Mouse (Mus musculus) neutrophil, adult 5-6 weeks (primary cell): ENCODE data around the gene Zfhx3. TPM values are rescaled to one million over a fixed set of nuclear protein-coding genes. Genes with fewer than 3 reads are reported as not detected.

Experiments
- ATAC-seq: fragments of 151-379, 151-347 bp; 2 replicates; pipeline ENCODE4 v1.8.0; 2017; ENCODE audit warnings: mild to moderate bottlenecking, moderate TSS enrichment; ENCODE audit not compliant: insufficient number of reproducible peaks, poor library complexity, low FRiP score, severe bottlenecking; ENCODE audit errors: extremely low read depth
- total RNA-seq: library from RNA; stranded (forward); fragments of 200-1000 nt; gene quantifications from 2 replicates; pipeline ENCODE4 v1.2.3, GENCODE M21; 2017

Zfhx3 gene
- total RNA-seq, 1 experiment from 2014 or later = 1.7 TPM

DNA sequence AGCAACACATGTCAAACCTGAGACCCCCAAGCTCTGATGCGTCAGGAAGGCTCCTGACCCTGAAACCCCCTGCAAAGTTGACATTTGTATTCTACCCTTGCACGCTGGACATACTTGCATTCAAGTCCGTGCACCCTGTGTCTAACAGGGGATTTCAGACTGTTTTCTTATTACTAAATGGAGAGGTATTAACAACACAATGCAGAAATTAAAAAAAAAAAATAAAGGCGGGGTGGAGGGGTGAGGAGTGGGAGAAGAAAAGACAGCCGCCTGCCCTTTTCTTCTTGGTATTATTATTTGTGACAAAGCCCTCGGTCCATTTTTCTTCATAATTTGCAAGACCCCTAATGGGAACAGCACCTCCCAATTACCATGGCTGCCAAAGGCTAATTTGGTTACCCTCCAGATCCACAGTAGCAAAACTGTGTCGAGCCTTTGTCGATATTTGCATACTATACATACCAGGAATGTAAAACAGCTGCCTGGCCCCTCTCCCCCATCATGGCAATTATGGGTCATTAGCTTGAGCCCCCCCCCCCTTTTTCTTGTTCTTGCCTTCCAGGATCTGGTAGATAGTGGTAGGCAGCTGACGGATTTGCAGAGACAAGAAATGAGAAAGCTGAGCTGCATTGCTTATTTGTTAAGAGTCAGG is 358.6 kb downstream of the Zfhx3 start:
- ATAC-seq = no peak

DNA sequence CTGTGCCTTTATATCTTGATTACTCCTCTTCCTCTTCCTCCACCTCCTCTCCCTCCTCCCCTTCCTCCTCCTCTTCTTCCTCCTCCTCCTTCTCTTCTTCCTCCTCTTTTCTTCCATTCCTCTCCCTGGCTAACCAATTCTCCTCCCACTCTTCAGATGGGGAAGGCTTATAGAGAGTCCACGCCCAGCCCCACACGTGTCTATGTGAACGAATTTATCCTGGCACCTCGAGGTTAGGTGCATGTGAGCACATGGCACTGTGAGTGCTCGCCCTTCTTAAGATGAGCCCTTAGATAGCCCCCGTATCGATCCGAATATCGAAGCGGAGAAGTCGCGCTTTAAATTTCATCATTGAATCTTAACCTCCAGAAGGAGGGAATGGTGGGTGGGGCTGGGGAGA is 359.2 kb downstream of the Zfhx3 start:
- ATAC-seq = no peak

DNA sequence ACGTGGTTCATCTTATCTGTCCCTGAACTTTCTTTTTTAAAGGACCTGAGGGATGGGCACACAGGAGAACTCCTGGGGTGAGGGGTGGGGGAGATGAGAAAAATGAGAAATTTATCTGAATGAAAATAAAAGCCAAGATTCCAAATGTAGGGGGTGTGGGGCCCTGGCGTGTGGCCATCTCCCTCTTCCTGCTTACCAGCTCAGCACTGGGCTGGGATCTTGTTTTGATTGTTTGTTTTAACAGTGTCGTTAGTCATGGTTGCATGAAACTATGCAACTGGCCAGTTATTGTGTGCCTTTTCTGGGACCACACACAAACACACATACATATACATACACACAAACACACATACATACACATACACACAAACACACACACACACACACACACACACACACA is 362.9 kb downstream of the Zfhx3 start:
- ATAC-seq = no peak

DNA sequence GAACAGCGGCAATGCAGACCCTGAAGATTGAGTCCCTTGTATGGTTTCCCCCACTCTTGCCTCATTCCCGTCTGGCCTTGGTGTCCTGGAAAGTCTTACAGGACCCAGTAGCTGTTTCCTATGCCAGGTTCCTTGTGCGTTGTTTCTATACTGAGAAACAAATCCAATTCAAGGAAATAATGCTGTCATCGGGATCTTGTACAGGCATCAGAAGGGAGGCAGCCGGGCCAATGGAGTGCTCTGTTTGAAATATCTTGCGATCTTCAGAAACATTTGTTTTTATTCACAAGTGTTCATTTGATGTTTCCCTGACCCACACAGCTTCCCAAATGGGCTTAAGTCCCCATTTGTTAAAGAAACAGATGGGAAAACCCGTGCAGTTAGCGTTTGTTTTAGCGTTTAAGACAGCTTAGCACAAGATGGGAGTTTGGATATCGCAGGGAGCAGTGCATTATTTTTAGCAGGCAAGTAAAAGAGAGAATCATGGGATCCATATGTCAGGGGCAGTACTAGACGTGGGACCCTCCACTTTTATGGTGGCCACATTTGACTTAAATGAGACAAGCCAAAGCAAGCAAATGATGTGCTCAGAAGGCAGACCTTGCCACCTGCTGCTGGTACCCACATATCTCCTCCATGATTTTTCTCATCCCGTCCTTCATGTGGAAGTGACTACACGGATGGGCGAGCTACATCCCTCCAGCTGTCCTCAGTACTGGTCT is 367.2 kb downstream of the Zfhx3 start:
- no peak for ATAC-seq

DNA sequence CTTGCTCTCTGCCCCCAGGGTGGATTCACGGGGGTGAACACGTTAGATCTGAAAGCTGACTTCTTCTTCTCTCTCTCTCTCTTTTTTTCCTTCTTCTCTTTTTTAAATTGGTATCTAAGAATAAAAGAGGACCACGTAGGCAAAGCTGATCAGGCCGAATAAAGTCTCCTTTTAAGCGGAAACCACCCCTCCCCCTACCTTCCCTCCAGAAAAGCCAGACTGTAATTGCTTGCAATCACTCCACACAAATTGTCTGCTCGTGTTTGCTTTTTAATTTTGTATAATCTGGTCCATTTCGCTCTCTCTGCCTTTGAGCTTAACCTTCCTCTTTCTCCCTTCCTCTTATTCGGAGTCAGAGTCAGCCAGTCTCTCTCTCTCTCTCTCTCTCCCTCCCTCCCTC is 372.6 kb downstream of the Zfhx3 start:
- ATAC-seq = no peak

DNA sequence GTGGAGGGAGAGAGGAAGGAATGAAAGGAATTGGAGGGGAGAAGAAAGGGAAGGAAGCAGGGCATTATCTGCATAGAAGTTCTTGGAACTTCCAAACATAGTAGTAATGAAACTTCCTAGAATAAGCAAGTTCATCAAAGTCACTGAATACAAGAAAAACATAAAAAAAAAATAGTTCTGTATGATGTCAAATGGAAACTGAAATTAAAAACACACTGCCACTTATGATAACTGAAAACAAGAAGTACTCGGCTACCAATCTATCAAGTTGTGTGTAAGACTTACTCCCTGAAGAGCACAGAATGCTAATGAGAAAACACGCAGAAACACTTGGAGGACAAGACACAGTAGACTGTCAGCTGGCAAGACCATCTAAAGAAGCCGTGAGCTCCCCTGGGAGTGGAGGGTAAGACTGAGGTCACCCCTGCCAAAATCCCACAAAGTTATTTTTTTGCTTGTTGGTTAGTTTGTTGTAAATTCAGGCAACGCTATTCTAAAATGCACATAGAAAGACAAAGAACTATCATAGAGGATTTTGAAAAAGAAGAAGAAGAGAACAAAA is 375.2 kb downstream of the Zfhx3 start:
- ATAC-seq = no peak

DNA sequence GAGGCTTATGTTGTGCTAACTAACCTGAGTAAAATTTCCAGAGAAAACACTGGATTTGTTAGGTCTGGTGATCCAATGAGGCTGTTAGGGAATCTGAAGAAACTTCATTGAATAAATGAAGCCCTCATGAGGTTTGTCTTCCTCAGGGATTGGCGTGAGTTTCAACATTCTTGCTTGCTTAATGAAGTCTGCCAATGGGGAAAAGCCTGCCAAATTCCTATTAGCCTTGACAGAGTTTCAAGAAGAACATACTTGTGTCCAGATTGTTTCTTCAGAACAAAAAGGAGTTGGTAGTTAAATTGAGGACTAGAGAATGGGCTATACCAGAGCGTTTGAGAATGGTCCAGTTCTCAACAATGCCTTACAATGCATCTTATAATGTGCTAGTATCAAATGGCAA is 385.3 kb downstream of the Zfhx3 start:
- no peak for ATAC-seq

DNA sequence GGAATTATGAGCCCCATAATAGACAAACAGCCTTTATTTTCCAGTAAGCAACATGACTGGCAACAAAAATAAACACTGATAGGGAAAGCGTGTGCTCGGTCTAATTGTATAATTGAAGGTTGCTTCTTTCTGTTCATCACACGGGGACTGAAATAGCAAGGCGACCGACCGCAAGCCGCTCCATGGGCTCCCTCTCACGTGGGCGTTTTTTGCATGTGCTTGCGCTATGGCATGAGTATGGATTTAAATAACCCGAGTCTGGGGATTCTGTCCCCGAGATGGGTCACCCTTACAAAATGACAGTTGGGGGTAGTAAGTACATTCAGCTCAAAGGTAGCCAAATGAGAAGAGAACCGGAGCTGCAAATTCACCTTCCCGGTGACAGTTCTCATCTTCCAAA is 405.9 kb downstream of the Zfhx3 start:
- no peak for ATAC-seq

DNA sequence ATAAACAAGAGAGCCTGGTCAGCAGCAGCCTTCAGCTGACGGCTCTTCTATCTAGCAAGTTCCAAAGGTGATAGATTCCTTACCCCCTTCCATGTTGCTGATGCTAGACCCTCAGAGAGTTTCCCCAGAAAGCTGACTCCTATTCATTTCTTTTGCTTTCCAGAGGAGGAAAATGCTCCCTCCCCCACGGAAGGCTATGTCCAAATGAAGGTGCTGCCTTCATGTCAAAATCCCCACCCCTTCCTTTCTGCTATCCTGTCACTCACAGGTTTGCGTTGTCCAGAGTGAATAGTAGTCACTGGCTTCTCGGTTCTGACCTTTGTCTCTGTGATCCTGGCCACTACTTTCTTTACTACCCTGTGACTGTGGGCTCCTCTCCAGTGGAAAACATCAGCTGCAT is 406.3 kb downstream of the Zfhx3 start:
- ATAC-seq = no peak

DNA sequence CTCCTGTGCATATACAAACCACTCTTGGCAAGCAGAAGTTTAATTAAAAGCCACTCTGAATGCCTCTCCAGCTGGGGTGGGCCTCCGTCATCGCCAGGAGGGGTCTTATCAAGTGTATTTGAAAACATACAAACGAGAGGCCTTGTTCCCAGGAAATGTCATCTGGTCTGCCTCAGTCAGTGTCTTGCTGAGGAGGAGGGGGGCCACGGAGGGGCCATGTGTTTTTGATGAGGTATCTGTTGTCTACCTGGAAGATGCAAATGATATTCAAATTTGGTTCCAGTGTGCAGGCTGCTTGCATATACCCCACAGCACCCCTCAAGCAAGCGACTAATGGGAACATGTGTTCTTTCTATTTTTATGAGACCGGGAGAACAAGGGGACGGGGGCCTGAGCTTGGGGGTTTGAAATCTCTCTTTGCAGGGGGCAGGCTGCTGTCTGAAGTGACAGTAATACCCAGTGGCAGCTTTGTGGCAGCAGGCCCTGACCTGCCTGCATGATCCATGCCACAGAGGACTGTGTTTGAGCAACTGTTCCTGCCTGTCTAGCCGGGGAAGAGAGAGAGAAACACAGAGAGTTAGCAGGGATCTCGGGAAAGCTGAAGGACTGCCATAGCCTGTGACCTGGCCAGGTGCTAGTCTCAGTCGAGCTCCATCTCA is 412.8 kb downstream of the Zfhx3 start:
- ATAC-seq = no peak

DNA sequence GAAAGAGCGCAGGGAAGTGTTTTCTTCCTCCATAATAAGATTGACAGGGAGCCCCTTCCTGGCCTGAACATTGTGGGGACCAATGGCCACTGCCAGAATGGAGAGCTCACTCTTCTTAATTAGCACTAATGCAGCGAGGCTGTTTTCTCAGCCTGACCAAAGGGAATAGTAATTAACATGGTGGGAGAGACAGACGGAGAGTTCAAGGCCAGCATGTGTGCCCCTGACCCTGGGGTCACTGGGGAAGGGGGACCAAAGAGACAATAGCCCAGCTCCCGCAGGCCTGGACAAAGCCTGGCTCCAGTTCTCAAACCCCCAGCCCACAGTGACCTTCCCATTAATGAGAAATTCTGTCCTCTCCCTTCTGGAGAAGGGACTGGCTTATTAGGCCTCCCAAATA is 419.0 kb downstream of the Zfhx3 start:
- no peak for ATAC-seq

DNA sequence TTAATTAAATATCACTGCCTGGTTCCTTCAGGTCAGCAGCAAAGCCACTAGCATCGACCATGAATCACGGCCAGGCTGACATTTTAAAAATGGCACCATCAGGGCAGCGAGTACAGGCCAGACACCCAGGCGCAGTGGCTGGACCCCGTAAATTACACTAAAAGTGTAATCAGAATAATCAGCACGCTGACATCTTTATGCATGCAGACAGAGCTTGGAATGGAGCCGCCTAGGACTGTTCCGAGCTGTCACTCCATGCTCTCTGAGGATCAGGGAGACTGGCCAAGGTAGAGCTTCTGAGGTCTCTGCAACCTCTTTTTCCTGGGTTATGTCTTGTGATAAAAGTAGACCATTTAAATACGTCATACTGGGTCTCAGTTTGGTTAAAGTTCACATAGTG is 420.0 kb downstream of the Zfhx3 start:
- ATAC-seq = no peak

DNA sequence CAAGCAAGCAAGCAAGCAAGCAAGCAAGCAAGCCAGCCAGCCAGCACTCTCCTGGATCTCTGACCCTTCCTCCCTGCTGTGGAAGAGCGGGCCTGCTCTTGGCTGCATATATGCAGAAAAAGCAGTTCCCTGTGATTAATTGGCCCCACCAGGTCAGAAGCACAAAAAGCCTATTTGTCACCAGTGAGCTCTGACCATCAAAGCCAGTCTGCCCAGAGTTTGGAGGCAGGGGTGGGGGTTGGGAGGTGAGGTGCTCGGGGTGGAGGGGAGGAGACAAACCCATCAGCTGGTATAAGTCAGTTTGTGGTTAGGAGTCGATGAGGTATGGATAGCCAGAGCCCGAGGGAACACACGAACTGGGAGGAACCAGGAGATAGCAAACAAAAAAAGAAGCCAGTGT is 421.0 kb downstream of the Zfhx3 start:
- ATAC-seq = no peak

DNA sequence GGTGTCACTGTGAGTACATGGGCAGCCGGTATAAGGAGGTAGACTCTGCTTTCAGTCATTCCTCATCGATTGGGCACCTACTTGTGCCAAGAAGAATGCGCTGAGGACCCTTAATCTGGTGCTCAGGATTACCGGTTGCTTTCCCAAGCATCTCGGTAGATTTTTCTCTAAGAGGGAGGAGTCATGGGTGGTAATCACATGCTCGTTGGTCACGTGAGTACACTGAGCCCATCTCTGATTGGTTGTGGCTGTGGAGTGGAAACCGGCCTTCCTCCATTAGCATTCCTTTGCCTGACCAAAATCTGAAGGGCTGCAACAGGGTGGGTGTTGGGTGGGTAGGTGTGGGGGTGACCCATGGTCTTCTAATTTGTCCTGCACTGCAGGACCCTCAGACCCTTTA is 421.4 kb downstream of the Zfhx3 start:
- no peak for ATAC-seq

DNA sequence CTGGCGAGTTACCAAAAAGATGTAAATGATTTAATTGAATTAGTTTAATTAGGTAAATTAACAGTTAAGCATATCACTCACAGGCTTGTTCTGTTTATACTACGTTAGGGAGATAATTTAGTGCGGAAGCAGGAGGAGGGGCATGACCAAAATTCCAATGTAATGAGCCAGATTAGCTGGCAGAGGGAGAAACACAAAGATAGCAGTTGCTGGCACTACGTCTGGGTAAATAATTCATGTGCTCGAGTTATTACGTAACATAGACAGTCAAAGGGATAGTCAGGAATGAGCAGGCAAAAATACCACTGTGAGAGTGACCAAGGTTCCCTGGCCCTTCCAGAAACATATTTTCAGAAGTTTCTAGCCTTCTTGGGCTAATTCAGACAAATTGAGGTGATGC is 426.6 kb downstream of the Zfhx3 start:
- no peak for ATAC-seq

DNA sequence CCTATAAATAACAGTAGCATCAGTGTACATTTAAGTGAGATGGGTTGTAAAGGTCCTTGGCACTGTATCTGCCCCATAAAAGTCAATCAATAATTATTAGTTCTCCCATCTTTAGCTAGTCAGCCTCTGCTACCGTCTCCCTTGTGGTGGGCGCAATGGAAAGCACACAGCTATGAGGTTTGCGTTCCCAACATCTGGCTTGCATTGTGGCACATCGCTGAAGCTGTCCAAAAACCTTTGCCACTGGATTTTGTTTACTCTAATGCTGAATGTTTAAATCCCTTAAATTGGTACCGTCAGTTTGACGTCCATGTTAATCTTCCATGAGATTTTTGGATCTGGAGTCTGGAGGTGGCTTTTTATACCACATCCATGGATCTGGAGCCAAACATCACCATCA is 428.3 kb downstream of the Zfhx3 start:
- no peak for ATAC-seq

DNA sequence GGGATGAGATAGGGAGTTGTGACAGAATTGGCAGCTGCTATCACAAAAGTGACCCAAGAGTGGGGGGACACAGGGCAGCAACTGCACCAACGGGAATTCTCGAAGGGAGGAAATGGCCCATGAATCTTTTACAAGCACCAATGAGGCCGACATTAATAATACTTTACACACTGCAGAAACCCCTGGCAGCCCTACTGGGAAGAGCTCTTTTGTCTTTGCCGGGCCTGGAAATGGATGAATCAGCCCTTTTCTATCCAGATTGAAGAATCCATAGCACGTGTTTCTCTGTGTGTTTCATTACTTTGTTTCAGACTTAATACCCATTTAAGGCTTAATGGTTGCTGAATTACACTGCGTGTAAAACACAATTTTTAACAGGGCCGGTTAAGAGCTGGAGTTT is 430.6 kb downstream of the Zfhx3 start:
- no peak for ATAC-seq

DNA sequence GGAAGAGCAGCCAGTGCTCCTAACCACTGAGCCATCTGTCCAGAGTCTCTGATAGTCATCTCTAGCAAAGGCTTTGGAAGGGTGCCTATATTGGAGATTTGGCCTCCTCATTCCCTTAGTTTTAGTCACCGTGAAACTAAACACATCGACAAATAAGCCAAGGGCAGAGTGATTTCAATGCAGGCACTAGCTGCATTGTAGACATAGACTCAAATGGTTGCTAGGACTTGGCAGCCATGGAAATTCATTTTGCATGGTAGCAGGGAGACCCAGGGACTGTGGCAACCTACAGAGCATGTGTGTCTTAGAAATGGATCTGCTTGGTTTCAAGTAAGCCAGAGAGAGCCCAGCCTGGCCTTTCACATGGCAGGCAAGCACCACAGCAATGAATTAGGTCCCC is 435.6 kb downstream of the Zfhx3 start:
- no peak for ATAC-seq

DNA sequence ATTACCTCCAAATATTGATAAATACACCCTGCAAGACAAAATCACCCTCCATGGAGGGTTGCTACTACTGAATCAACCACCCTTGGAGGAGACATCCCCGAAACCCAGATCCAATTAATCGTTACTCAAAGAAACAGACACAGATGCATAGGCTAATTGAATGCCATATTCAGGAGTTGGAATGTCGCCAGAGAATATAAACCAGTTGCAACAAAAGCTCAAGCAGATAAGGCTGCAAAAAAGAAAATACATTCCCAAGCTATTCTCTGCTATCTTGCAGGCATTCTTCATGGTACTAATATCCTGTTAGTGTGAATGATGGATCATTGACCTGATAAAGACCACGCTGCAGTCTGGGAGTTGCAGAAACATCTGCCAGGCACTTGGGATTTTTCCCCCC is 440.7 kb downstream of the Zfhx3 start:
- no peak for ATAC-seq
